Mouse (Mus musculus) liver (tissue): ENCODE data around the gene Nudt17.
A peak's percentile ranks its signal among the peaks of the same experiment; 100 is the strongest.
"Not testable (repeated sequence)": the region's sequence is repeated elsewhere in the genome, so short reads cannot be mapped to it uniquely, and the experiment has no call there.

Experiments
- DNase-seq: peaks from one replicate; pipeline ENCODE4 v3.0.0-alpha.2; 2020; ENCODE audit warnings: mixed read lengths

Nudt17 gene

DNA sequence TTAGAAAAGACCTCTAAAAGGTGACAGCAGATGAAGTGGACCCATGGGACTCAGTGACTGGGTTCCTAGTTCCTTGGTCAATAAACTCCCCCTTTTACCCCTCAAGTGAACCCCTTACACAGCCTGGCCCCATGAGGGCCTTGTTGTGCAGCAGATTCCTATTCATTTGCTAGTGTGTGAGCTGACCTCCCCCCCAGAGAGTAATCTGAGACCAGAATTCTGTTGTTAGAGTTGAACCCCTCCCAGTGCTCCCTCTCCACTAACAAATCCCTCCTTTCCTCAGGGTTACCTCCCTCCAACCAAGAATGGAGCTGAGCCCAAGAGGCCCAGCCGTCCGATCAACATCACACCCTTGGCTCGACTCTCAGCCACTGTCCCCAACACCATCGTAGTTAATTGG is 7.4 kb downstream of the Nudt17 start:
- no peak for DNase-seq

DNA sequence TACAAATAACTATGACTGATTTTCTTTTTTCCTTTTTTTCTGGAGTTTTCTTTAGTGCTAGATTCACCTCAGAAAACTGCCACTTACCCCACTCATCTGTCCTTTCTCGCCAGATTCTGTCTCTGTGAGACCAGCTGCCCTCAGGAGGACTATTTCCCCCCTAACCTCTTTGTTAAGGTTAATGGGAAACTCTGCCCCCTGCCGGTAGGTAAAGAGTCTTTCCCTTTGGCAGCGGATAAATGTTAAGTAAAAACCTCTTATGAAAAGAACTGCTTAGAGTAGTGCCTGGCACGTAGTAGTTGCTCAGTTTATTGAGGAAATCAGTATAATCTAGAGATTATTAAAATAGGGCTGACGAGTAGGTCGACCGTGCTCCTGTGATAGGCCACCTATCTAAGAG is 8.0 kb downstream of the Nudt17 start:
- DNase-seq, result peak; percentile 38

GRCm38 (mm10) chr3:96698993-96699690 is 9.2 kb downstream of the Nudt17 start:
- DNase-seq, result no peak

- peak; percentile 91 for DNase-seq
Measured at GRCm38 (mm10) chr3:96696766-96697732, 11.3 kb downstream of the Nudt17 start.

- peak; percentile 88 for DNase-seq
Measured at GRCm38 (mm10) chr3:96696198-96696765, 12.1 kb downstream of the Nudt17 start, which contains the start of gene Pias3. TSS of gene Pias3 (plus strand) at chr3:96696384.

GRCm38 (mm10) chr3:96693579-96693978 is 14.8 kb downstream of the Nudt17 start:
- no peak for DNase-seq

DNA sequence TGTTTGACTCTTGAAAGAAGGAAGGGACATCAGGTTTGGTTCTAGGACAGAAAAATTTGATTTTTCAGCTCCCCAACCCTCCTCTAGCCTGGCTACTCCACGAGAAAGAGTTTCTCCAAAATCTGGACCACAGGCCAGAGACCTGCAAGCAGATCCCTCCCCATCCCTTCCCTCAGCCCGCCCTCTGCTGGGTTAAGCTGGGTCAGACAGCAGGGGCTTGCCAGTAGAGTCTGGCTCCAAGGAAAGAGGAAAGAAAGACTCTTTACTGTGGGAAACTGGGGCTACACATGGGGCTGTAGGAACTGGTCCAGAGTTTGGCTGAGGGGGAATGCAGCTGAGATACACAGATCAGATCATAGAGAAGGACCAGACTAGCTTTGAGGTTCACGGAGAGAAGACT is 15.9 kb downstream of the Nudt17 start:
- DNase-seq, result peak; percentile 42

GRCm38 (mm10) chr3:96690298-96690697 is 18.1 kb downstream of the Nudt17 start:
- DNase-seq, result no peak

DNA sequence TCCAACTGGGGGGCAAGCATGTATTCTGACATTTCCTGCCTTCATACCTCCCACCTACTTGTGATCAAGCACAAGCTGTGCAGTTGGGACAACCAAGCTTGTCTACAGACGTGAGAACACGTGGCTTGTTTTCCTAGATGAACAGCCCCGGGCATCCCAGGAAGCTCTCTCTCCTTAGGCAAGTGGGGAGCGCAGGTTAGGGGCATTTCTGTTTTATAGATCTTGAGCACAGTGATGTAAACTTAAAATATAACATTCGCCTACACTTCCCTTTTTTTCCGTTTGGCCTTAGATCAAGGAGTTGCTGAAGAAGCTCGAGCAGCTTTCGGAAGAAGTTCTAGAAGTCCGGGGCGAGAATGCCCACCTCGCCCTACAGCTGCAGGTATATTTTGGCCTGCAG is 19.5 kb downstream of the Nudt17 start:
- DNase-seq, result no peak

- DNase-seq, result not testable (repeated sequence)
Measured at GRCm38 (mm10) chr3:96686057-96686456, 22.3 kb downstream of the Nudt17 start.

- no peak for DNase-seq
Measured at GRCm38 (mm10) chr3:96684822-96685156, 23.6 kb downstream of the Nudt17 start.

GRCm38 (mm10) chr3:96684151-96684821 is 24.1 kb downstream of the Nudt17 start:
- no peak for DNase-seq

GRCm38 (mm10) chr3:96683496-96683895 is 24.9 kb downstream of the Nudt17 start:
- no peak for DNase-seq

GRCm38 (mm10) chr3:96680269-96680956 is 27.9 kb downstream of the Nudt17 start:
- DNase-seq, result no peak

DNA sequence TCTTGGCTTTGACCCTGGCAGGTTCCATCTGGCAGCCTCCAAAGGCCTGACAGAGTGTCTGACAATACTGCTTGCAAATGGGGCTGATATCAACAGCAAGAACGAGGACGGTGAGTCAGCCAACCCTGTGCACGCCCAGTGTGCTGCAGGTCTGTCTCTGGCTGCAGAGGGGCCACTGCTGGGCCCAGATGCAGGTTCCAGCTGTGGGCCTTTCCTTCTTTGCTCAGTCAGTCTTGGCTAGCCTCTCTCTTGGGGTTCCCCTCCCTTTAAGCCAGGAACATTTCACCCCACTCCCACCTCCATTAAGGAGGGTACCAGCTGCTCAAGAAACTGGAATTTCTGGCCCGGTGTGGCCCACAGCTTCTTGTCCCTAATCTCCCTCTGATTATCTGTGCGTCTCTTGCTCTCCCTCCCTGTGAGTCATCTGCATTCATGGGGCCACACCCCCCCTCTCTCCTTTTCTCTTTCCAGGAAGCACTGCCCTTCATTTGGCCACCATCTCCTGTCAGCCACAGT is 29.1 kb downstream of the Nudt17 start:
- DNase-seq, result no peak

- DNase-seq, result no peak
Measured at GRCm38 (mm10) chr3:96678456-96678855, 29.9 kb downstream of the Nudt17 start.

DNA sequence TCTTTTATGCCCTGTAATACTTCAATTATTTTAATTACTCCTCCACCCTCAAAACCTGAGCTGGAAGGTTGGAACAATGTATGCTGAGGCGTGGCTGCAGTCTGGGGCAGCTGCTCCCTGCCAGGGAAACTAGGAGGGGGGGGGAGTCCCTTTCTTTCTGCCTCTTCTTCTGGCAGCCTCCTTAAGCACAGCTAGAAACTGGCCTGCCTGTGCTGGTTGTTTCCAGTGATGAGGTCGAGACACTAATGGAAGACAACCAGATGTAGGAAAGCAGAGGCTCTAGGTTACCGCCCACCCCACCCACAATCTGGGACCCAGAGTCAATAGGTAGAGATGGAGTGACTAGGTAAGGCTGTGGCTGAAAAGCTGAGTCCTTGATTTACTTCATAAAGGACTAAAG is 32.7 kb downstream of the Nudt17 start:
- DNase-seq, result no peak

DNA sequence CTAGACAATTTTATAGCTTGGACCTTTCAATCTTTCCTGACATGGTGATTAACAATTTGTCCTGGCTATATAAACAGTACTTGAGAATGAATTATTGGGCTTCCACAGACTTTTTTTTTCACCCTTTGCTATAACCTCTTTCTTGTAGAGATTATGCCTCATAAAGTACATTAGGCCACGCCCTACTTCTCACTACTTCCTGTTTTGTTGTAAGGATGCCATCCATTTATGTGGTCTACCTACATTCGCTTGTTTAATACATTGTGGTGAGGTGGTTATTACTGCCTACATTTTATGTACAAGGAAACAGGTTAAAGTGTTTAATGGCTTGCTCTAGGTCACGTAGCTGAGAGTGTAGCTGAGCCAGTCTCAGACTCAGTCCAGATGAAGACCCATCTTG is 33.2 kb downstream of the Nudt17 start:
- no peak for DNase-seq

DNA sequence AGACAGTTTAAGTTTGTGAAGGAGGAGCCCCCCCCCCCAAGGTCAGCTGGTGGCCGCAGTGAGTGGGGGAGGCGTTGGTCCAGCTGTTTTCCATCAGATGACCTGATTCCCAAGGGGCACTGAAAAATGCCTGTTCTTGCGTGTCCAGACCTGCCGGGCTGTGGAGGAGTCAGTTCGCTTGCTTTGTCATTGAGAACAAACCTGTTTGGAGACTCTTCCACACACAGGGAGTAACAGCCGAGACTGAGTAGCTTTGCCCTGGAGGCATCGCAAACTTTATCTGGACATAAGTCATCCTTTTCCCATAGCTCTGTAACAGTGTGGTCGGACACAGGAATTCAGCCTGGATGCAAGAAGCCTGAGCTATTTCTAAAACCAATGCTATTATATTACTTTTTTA is 33.9 kb downstream of the Nudt17 start:
- DNase-seq, result no peak

- no peak for DNase-seq
Measured at GRCm38 (mm10) chr3:96673514-96673913, 34.8 kb downstream of the Nudt17 start.

GRCm38 (mm10) chr3:96671519-96671918 is 36.8 kb downstream of the Nudt17 start:
- no peak for DNase-seq
